Mouse (Mus musculus) cerebellum, postnatal 10 days (tissue): Measurements from ENCODE around the gene Olfr247.
"Not testable (repeated sequence)": the region's sequence is repeated elsewhere in the genome, so short reads cannot be mapped to it uniquely, and the experiment has no call there.

ENCODE experiments used
- DNase-seq, 2 experiments: peaks; one replicate each; pipeline ENCODE4 v3.0.0; 2021; ENCODE audit warnings: mixed read lengths in 2 of 2

The Olfr247 gene

DNA sequence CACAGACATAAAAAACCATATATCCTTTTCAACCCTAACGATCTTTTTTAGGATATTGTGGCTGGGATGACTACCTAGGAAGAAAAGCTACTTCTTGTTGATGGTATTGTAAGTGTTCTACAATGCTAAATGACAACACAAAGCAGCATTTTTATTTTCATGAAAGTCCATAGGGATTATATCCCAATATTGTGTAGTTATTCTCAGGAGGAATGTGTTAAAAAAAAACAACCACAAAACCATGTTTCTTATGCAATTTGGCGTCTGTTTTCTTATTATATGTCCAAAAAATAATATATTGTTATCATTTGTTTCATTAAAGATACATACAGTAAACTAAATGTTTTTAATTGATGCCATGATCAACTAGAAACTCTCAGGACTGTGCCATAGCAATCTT lies at the start of gene Olfr247:
Gene Olfr247, minus strand, starts transcription at position 101 of the 400 bp plus-strand sequence.
- not testable (repeated sequence) for DNase-seq

DNA sequence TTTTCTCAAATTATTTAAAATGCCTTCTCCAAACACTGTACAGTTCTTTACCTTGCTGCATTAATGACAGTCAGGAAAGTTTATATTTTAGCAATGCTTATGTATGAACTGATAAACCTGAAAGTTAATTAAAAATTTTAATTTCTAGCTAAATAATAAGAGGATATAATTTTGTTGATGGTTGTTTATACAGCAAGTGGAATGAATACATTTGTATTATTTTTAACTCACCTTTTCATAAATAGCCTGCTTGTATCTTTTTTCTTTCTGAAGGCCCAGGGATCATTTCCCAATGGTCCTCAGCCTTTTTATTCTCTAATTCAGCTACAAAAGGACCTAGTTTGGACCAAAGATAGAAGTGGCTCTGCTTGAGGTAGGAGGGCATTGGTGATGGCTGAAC lies 36.4 kb upstream of the Olfr247 start, which contains the start of gene Olfr820:
Gene Olfr820, plus strand, starts transcription at position 301 of the 400 bp plus-strand sequence.
- no peak for DNase-seq

DNA sequence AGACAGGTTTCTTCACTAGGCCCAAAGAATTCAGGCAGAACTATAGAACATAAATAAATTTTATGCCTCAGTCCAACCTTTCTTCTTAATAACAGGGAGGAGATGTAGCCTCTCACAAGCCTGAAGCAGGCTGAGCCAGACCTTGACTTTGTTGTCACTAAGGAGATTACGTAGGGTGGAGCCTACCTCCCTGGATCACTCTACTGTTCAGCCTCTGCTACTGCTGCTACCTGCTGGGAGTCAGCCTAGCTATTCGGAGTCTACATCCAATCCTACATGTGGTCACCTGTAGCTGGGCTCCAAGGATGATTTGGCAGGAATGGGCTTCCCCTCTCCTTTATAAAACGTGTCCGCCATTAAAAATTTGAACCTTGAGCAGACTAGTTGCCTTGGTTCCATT lies 29.4 kb upstream of the Olfr247 start:
- DNase-seq: not testable (repeated sequence)

DNA sequence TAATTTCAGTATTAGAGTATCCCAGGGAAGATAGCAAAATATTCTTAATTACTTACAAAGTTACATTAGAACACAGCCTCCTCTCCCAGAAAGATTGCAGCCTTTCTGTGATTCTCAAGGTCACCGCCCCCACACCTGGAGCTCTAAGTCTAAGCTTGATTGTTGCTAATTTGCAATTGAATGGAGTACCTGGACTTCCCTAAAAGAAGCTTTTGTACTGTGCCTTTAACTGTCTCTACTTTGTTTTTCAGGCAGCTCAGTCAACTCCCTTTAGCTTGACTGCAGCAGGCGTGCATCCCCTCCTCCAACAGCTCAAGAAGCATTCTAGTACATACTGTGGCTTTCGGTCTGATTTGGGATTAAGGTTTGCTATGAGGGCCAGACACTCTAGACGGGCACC lies 28.2 kb upstream of the Olfr247 start:
- not testable (repeated sequence) for DNase-seq

DNA sequence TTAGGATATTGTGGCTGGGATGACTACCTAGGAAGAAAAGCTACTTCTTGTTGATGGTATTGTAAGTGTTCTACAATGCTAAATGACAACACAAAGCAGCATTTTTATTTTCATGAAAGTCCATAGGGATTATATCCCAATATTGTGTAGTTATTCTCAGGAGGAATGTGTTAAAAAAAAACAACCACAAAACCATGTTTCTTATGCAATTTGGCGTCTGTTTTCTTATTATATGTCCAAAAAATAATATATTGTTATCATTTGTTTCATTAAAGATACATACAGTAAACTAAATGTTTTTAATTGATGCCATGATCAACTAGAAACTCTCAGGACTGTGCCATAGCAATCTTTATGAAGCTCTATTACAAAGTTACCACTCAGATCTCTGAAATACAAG lies 9.0 kb upstream of the Olfr247 start, which contains the start of gene Gm10310:
Gene Gm10310, minus strand, starts transcription at position 101 of the 400 bp plus-strand sequence.
- not testable (repeated sequence) for DNase-seq

DNA sequence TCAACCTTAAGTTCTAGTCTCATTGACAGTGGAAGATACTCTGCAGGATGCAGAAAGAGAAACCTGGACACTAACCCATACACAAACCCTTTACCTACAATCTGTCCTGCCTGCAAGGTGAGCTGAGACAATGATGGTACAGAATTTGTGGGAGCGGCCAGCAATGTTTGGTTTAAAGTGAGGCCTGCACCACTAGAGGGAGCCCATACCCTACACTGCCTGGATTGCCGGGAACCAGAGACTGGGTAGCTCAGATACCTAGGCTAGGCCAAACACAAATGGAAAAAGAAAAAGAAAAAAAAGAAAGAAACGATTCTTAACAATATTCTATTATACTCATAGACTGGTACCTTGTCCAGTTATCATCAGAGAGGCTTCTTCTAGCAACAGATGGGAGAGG lies 5.9 kb upstream of the Olfr247 start:
- DNase-seq: not testable (repeated sequence)

DNA sequence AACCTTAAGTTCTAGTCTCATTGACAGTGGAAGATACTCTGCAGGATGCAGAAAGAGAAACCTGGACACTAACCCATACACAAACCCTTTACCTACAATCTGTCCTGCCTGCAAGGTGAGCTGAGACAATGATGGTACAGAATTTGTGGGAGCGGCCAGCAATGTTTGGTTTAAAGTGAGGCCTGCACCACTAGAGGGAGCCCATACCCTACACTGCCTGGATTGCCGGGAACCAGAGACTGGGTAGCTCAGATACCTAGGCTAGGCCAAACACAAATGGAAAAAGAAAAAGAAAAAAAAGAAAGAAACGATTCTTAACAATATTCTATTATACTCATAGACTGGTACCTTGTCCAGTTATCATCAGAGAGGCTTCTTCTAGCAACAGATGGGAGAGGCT lies 2.9 kb downstream of the Olfr247 start:
- not testable (repeated sequence) for DNase-seq

DNA sequence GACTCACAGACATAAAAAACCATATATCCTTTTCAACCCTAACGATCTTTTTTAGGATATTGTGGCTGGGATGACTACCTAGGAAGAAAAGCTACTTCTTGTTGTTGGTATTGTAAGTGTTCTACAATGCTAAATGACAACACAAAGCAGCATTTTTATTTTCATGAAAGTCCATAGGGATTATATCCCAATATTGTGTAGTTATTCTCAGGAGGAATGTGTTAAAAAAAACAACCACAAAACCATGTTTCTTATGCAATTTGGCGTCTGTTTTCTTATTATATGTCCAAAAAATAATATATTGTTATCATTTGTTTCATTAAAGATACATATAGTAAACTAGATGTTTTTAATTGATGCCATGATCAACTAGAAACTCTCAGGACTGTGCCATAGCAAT lies 8.8 kb downstream of the Olfr247 start, which contains the start of gene Olfr819:
Gene Olfr819, minus strand, starts transcription at position 101 of the 400 bp plus-strand sequence.
- DNase-seq: not testable (repeated sequence)

DNA sequence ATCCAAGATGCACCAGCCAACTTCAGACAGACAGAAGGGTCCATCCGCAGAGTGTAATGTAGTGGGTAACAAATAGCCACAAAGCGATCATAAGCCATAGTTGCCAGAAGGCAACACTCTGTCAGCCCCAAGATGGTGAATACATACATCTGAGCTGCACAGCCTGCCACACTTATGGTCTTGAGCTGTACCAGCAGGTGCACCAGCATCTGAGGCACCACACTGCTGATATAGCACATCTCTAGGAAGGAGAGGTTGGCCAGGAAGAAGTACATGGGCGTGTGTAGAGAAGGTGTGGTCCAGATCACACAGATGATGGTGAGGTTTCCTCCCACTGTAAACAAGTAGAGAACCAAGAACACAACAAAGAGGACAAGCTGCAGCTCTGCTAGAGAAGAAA lies 9.7 kb downstream of the Olfr247 start:
- not testable (repeated sequence) for DNase-seq

DNA sequence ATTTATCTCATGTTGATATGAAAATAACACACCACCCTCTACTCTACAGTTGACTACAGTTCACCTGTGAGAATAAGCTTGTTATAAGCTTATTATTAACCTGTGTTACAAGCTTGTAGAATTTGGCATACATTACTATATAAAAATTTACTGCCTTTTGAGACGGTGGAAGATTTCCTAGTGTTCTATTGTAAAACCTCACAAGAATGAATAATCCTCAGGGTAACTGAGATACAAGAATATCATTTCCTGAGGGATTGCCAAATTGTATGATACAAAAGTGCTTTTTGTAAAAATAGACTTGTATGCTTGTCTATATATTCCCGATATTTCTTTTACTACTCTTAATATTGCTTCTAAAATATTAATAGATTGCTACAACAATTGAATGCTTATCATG lies 26.9 kb downstream of the Olfr247 start, which contains the start of gene Olfr818:
Gene Olfr818, minus strand, starts transcription at position 101 of the 400 bp plus-strand sequence.
- no peak for DNase-seq
